Mouse (Mus musculus): ENCODE measurements around the gene Lcp2.

GRCm38 (mm10) chr11:34002593-34002965, 44.1 kb upstream of the Lcp2 start:
- no peak for TF ChIP-seq CTCF (IDR thresholded peaks at IDR 0.05; ENCODE audit: control insufficient read depth, insufficient read depth, insufficient replicate concordance, low read depth, low read length)
- no peak for TF ChIP-seq POLR2A (IDR thresholded peaks at IDR 0.05; ENCODE audit: control insufficient read depth, low read depth, low read length)

Measured in testis, adult 2 months (tissue).